Mouse (Mus musculus) E14TG2a.4 (cell line): ENCODE results near the gene Clec2i.

ENCODE experiments used
- CTCF ChIP-seq: conservative IDR thresholded peaks from 2 replicates; pipeline ENCODE4 v1.5.1; 2014; ENCODE audit warnings: low read length
- NANOG ChIP-seq: IDR thresholded peaks from 2 replicates; pipeline ENCODE4 v1.6.1; 2014; ENCODE audit warnings: borderline replicate concordance, low read length, mixed read lengths

DNA sequence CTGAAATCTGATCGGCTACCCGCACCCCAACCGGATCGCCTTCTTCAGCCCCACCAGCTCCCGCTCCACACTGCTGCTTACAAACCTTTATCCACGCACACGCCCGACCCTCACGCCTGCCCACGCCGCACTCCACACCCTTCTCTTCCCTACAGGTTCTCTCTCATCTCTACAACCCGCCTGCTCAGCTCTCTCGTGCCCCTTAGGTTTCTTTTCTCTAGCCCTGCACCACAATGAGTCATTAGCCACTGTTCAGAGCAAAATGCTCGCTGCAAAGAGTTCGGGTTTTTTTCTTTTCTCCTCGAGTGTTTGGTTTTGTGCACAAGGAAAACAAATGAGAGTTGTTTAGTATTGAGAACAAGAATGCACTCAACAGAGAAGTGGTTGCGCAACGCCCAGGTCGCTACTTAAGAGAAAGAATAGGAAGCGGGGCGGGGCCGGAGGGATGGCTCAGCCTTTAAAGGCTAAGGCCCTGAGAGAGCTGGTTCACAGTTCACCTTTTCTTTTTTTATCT, 43.9 kb upstream of the Clec2i start:
- TF ChIP-seq CTCF, result no peak
- TF ChIP-seq NANOG, result no peak
